Mouse (Mus musculus) midbrain, embryonic 16.5 days (tissue): Measurements from ENCODE around the gene Son. TPM values are rescaled to one million over a fixed set of nuclear protein-coding genes. Genes with fewer than 3 reads are reported as not detected.

Experiments
- ATAC-seq: fragments of 200-750 bp; cut with Nextera tagmentation; 2 replicates; pipeline ENCODE4 v1.8.0; 2017; ENCODE audit warnings: moderate TSS enrichment
- H3K27ac ChIP-seq: fragments of 300-500 bp; sonication (generic); 2 replicates; pipeline ENCODE4 v1.5.1; 2014; ENCODE audit warnings: mild to moderate bottlenecking, low read length, mixed read lengths
- H3K27me3 ChIP-seq: fragments of 300-500 bp; sonication (generic); 2 replicates; pipeline ENCODE4 v1.6.1; 2014; ENCODE audit warnings: low read depth, low read length, mixed read lengths; ENCODE audit not compliant: control insufficient read depth, insufficient read depth
- H3K36me3 ChIP-seq: fragments of 300-500 bp; sonication (generic); 2 replicates; pipeline ENCODE4 v1.6.1; 2014; ENCODE audit warnings: mild to moderate bottlenecking, low read length, moderate library complexity, mixed read lengths; ENCODE audit not compliant: control insufficient read depth, insufficient read depth
- H3K4me1 ChIP-seq: fragments of 300-500 bp; sonication (generic); 2 replicates; pipeline ENCODE4 v1.6.1; 2014; ENCODE audit warnings: mild to moderate bottlenecking, low read length, mixed read lengths; ENCODE audit not compliant: control insufficient read depth, insufficient read depth
- H3K4me2 ChIP-seq: fragments of 300-500 bp; sonication (generic); 2 replicates; pipeline ENCODE4 v1.6.1; 2014; ENCODE audit warnings: mild to moderate bottlenecking, low read length, mixed read lengths
- H3K4me3 ChIP-seq: fragments of 300-500 bp; sonication (generic); 2 replicates; pipeline ENCODE4 v1.5.1; 2014; ENCODE audit warnings: low read depth, mild to moderate bottlenecking, low read length, moderate library complexity, mixed read lengths
- H3K9ac ChIP-seq: fragments of 300-500 bp; sonication (generic); 2 replicates; pipeline ENCODE4 v1.6.1; 2014; ENCODE audit warnings: low read depth, low read length, mixed read lengths
- H3K9me3 ChIP-seq: fragments of 300-500 bp; sonication (generic); replicated peaks from 2 replicates; pipeline ENCODE4 v1.6.1; 2014; ENCODE audit warnings: mild to moderate bottlenecking, low read length, mixed read lengths; ENCODE audit not compliant: control insufficient read depth, poor library complexity, severe bottlenecking
- WGBS: fragments of 180-500 bp; shearing (Covaris S2); extraction: QIAGEN DNeasy Blood & Tissue Kit; methylation state at CpG from one replicate; pipeline ENCODE4 v1.1.7; 2014; 5-methylcytosine and 5-hydroxymethylcytosine counted together
- polyA plus RNA-seq: library from polyadenylated mRNA; unstranded; fragments of >200 nt; fragmentation: Nextera tagmentation; extraction: Ambion mirVana; gene quantifications from 2 replicates; pipeline ENCODE4 v1.2.1, GENCODE M21; 2015

The Son gene
- 98.4 and 115 TPM in 2 replicates for polyA plus RNA-seq

GRCm38 (mm10) chr16:91647461-91648219, at the start of gene Son:
Gene Son (plus strand): TSS chr16:91647506.
- Histone ChIP-seq H3K27ac (peak within 1 kb of the TSS; percentile 96), H3K27me3 (no peaks in the 10 kb centered on the region), H3K9ac (peak within 1 kb of the TSS; percentile 86), H3K9me3 (no peaks in the 10 kb centered on the region), H3K4me2 (peak within 1 kb of the TSS; percentile 69), H3K4me3 (peak within 1 kb of the TSS; percentile 86), H3K36me3 (peaks cover 7% of the 10 kb centered on the region), H3K4me1 (peaks cover 22% of the 10 kb centered on the region)
- WGBS = under 1% methylated on average over 67 of the region's 70 CpGs
- ATAC-seq = peak; percentile 98

- Histone ChIP-seq H3K27ac (peak within 1 kb of the TSS; percentile 69), H3K36me3 (no peaks in the 10 kb centered on the region), H3K9ac (peak within 1 kb of the TSS; percentile 87), H3K4me3 (peak within 1 kb of the TSS; percentile 62), H3K4me2 (peak within 1 kb of the TSS; percentile 85), H3K9me3 (no peaks in the 10 kb centered on the region), H3K27me3 (peaks cover 3% of the 10 kb centered on the region; the same call in 1 of the 2 replicates), H3K4me1 (peaks cover 10% of the 10 kb centered on the region)
- ATAC-seq = peak; percentile 99
- WGBS = 0% methylated on average over 32 of the region's 34 CpGs
These were observed 49.7 kb upstream of the Son start, which contains the start of gene Tmem50b for GRCm38 (mm10) chr16:91597672-91598010. Gene Tmem50b (minus strand): TSS chr16:91597800.

GRCm38 (mm10) chr16:91599242-91599641, 48.1 kb upstream of the Son start:
- peaks cover 10% of the 10 kb centered on the region for H3K4me1 ChIP-seq

GRCm38 (mm10) chr16:91601081-91601480, 46.2 kb upstream of the Son start:
- ATAC-seq = no peak
- Histone ChIP-seq H3K4me2 (no peak overlapping the region), H3K9ac (no peak overlapping the region), H3K9me3 (no peaks in the 10 kb centered on the region), H3K36me3 (no peaks in the 10 kb centered on the region), H3K27ac (no peak overlapping the region), H3K4me1 (peaks cover 6% of the 10 kb centered on the region), H3K4me3 (no peak overlapping the region), H3K27me3 (peaks cover 3% of the 10 kb centered on the region; the same call in 1 of the 2 replicates)
- 81% methylated on average over 4 of the region's 4 CpGs for WGBS

More at GRCm38 (mm10) chr16:91599242-91599641, 48.1 kb upstream of the Son start:
- H3K9me3 ChIP-seq = no peaks in the 10 kb centered on the region
- H3K9ac ChIP-seq = no peak overlapping the region
- H3K27ac ChIP-seq = no peak overlapping the region
- no peak overlapping the region for H3K4me2 ChIP-seq
- peaks cover 3% of the 10 kb centered on the region; the same call in 1 of the 2 replicates for H3K27me3 ChIP-seq
- no peak overlapping the region for H3K4me3 ChIP-seq
- ATAC-seq = no peak
- no peaks in the 10 kb centered on the region for H3K36me3 ChIP-seq

GRCm38 (mm10) chr16:91601693-91602092, 45.6 kb upstream of the Son start:
- H3K36me3 ChIP-seq = no peaks in the 10 kb centered on the region
- 81% methylated on average over 9 of the region's 9 CpGs for WGBS
- no peaks in the 10 kb centered on the region for H3K9me3 ChIP-seq
- H3K9ac ChIP-seq = no peak overlapping the region
- no peak overlapping the region for H3K4me3 ChIP-seq
- peaks cover 3% of the 10 kb centered on the region; the same call in 1 of the 2 replicates for H3K27me3 ChIP-seq
- no peak overlapping the region for H3K27ac ChIP-seq
- H3K4me2 ChIP-seq = no peak overlapping the region
- ATAC-seq = no peak
- peaks cover 2% of the 10 kb centered on the region; the same call in 1 of the 2 replicates for H3K4me1 ChIP-seq

GRCm38 (mm10) chr16:91605156-91605555, 42.1 kb upstream of the Son start:
- Histone ChIP-seq H3K4me2 (no peak overlapping the region), H3K9ac (no peak overlapping the region), H3K36me3 (no peaks in the 10 kb centered on the region), H3K9me3 (no peaks in the 10 kb centered on the region), H3K27me3 (no peaks in the 10 kb centered on the region), H3K4me1 (no peaks in the 10 kb centered on the region), H3K27ac (no peak overlapping the region), H3K4me3 (no peak overlapping the region)
- 84% methylated on average over 6 of the region's 6 CpGs for WGBS
- no peak for ATAC-seq

- H3K4me1 ChIP-seq = no peaks in the 10 kb centered on the region
- H3K9me3 ChIP-seq = no peaks in the 10 kb centered on the region
- ATAC-seq = no peak
- no peak overlapping the region for H3K4me2 ChIP-seq
- no peak overlapping the region for H3K27ac ChIP-seq
- 94% methylated on average over 8 of the region's 8 CpGs for WGBS
- H3K4me3 ChIP-seq = no peak overlapping the region
- H3K27me3 ChIP-seq = no peaks in the 10 kb centered on the region
- H3K9ac ChIP-seq = no peak overlapping the region
- H3K36me3 ChIP-seq = no peaks in the 10 kb centered on the region
These were observed 40.3 kb upstream of the Son start for GRCm38 (mm10) chr16:91606958-91607357.

GRCm38 (mm10) chr16:91609501-91610245, 37.6 kb upstream of the Son start:
- Histone ChIP-seq H3K9ac (no peak overlapping the region), H3K4me1 (no peaks in the 10 kb centered on the region), H3K27ac (no peak overlapping the region), H3K9me3 (no peaks in the 10 kb centered on the region), H3K36me3 (no peaks in the 10 kb centered on the region), H3K4me2 (no peak overlapping the region), H3K27me3 (no peaks in the 10 kb centered on the region), H3K4me3 (no peak overlapping the region)
- 77% methylated on average over 9 of the region's 9 CpGs for WGBS
- ATAC-seq = no peak

- no peak overlapping the region for H3K27ac ChIP-seq
- ATAC-seq = no peak
- 69% methylated on average over 11 of the region's 11 CpGs for WGBS
These were observed 36.1 kb upstream of the Son start for GRCm38 (mm10) chr16:91611248-91611647.

More at GRCm38 (mm10) chr16:91611248-91611647, 36.1 kb upstream of the Son start:
- H3K4me3 ChIP-seq = no peak overlapping the region
- no peaks in the 10 kb centered on the region for H3K36me3 ChIP-seq
- H3K4me2 ChIP-seq = no peak overlapping the region
- no peaks in the 10 kb centered on the region for H3K9me3 ChIP-seq
- H3K9ac ChIP-seq = no peak overlapping the region
- no peaks in the 10 kb centered on the region for H3K27me3 ChIP-seq
- no peaks in the 10 kb centered on the region for H3K4me1 ChIP-seq
